Comparison of ENCODE assay signal across 30 mouse cellular contexts in the genomic region with DNA sequence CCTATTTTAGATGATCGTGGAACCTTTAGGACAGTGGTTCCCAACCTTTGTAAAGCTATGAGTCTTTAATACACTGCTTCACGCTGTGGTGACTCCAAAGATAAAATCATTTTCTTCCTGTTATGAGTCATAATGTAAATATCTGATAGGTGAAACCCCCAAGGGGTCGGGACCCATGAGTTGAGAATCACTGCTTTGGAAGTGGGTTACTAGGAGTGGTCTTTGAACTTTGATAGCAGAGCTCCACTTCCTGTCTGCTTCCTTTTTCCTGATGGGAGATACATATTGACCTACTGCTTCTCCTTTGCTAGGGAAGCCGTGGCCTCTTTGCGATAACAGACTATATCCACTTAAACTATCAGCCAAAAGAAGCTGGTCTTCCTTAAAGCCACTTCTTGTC. TPM values are rescaled to one million over a fixed set of nuclear protein-coding genes. Genes with fewer than 3 reads are reported as not detected.
"Had no signal": no experiment of that assay in that cellular context is flagged by ENCODE, and none has a peak within 500 bp of the region (broad histone marks: within the 10 kb centered on the region; RNA-seq: fewer than 3 reads in every experiment).

No protein-coding gene starts in this region.

- ATAC-seq: liver, embryonic 12.5 days; liver, postnatal 0 days; midbrain, embryonic 15.5 days; midbrain, embryonic 16.5 days had no signal

- H3K27me3 ChIP-seq: limb, embryonic 12.5 days; limb, embryonic 15.5 days; liver, embryonic 12.5 days; liver, embryonic 13.5 days; liver, embryonic 15.5 days; lung, embryonic 15.5 days; megakaryocyte, embryonic 14.5 days; midbrain, embryonic 12.5 days; midbrain, embryonic 15.5 days; neural tube, embryonic 12.5 days; neural tube, embryonic 13.5 days had no signal

- H3K27ac ChIP-seq: left cerebral cortex, adult 2 months; limb, embryonic 10.5 days; limb, embryonic 12.5 days; limb, embryonic 13.5 days; limb, embryonic 15.5 days; liver, embryonic 12.5 days; liver, embryonic 13.5 days; liver, embryonic 14.5 days; liver, embryonic 15.5 days; lung, embryonic 15.5 days; macrophage; midbrain, embryonic 10.5 days; midbrain, embryonic 12.5 days; midbrain, embryonic 15.5 days; neural tube, embryonic 12.5 days; neural tube, embryonic 13.5 days had no signal

- H3K4me2 ChIP-seq: limb, embryonic 12.5 days; limb, embryonic 13.5 days; limb, embryonic 15.5 days; liver, embryonic 11.5 days; liver, embryonic 12.5 days; liver, embryonic 13.5 days; liver, embryonic 15.5 days; lung, embryonic 15.5 days; midbrain, embryonic 12.5 days; midbrain, embryonic 15.5 days; neural tube, embryonic 12.5 days; neural tube, embryonic 13.5 days had no signal

- H3K9ac ChIP-seq: limb, embryonic 12.5 days; limb, embryonic 13.5 days; limb, embryonic 15.5 days; liver, embryonic 12.5 days; liver, embryonic 13.5 days; liver, embryonic 14.5 days; liver, embryonic 15.5 days; liver, postnatal 0 days; lung, embryonic 15.5 days; midbrain, embryonic 12.5 days; midbrain, embryonic 15.5 days; neural tube, embryonic 12.5 days; neural tube, embryonic 13.5 days had no signal

- DNase-seq: left cerebral cortex, postnatal 4 days; liver; liver, embryonic 13.5 days; liver, postnatal 0 days; lung, adult 18-20 months; lung, postnatal 14 days; lung, postnatal 36 days; lung, postnatal 4 days; midbrain, embryonic 14.5 days had no signal

- H3K4me1 ChIP-seq: limb, embryonic 10.5 days; limb, embryonic 12.5 days; limb, embryonic 13.5 days; limb, embryonic 15.5 days; liver, embryonic 12.5 days; liver, embryonic 13.5 days; liver, embryonic 15.5 days; megakaryocyte, embryonic 14.5 days; midbrain, embryonic 10.5 days; midbrain, embryonic 12.5 days; midbrain, embryonic 15.5 days; neural tube, embryonic 12.5 days; neural tube, embryonic 13.5 days had no signal

- H3K4me3 ChIP-seq: left cerebral cortex, adult 2 months; limb, embryonic 10.5 days; limb, embryonic 12.5 days; limb, embryonic 13.5 days; limb, embryonic 15.5 days; liver, embryonic 12.5 days; liver, embryonic 13.5 days; liver, embryonic 15.5 days; lung, embryonic 15.5 days; megakaryocyte, embryonic 14.5 days; midbrain, embryonic 10.5 days; midbrain, embryonic 12.5 days; midbrain, embryonic 15.5 days; myocyte; neural tube, embryonic 12.5 days; neural tube, embryonic 13.5 days had no signal

- H3K36me3 ChIP-seq: limb, embryonic 10.5 days; limb, embryonic 12.5 days; limb, embryonic 13.5 days; limb, embryonic 15.5 days; liver, embryonic 12.5 days; liver, embryonic 13.5 days; liver, embryonic 15.5 days; lung, embryonic 15.5 days; midbrain, embryonic 10.5 days; midbrain, embryonic 12.5 days; midbrain, embryonic 15.5 days; neural tube, embryonic 12.5 days; neural tube, embryonic 13.5 days had no signal

- H3K9me3 ChIP-seq: limb, embryonic 10.5 days; limb, embryonic 12.5 days; limb, embryonic 13.5 days; limb, embryonic 15.5 days; liver, embryonic 12.5 days; liver, embryonic 13.5 days; liver, embryonic 15.5 days; lung, embryonic 15.5 days; midbrain, embryonic 10.5 days; midbrain, embryonic 12.5 days; midbrain, embryonic 15.5 days; neural tube, embryonic 12.5 days; neural tube, embryonic 13.5 days had no signal

RNA-seq across cellular contexts. Expression of gene Ptprm, which starts 27.4 kb away (rescaled TPM):
- total RNA-seq: megakaryocyte-erythroid progenitor cell, adult 5-6 weeks; monocyte, adult 5-6 weeks had no signal
